Mouse (Mus musculus): ENCODE data around the gene Hnrnpdl. TPM values are rescaled to one million over a fixed set of nuclear protein-coding genes. Genes with fewer than 3 reads are reported as not detected.

The Hnrnpdl gene
- polyA plus RNA-seq, 1 experiment from 2014 or later, result 95.1 TPM

DNA sequence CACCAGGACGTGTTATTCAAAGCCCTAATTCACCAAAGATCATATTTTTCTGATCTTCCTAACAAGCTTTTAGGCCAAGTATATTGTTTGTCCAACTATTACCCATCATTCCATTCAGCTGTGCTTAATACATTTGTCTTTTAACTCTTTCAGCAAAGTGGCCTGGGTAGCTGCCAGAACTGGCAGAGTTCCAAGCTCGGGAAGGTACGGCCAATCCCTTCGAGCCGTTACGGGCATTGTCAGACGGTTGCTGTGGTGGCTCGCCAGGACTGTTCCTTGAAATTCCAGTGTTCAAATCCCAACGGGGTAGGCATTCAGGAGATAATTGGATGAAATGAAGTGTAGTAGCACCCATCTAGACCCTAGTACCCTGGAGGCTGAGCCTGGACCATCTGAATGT lies 33.1 kb upstream of the Hnrnpdl start:
- ATAC-seq (ENCODE audit: insufficient number of reproducible peaks, insufficient read depth, low FRiP score, low read depth), result no peak
- H3K36me3 ChIP-seq (ENCODE audit: control insufficient read depth, insufficient read depth, low read length), result peaks cover 35% of the 10 kb centered on the region
- no peak overlapping the region for H3K4me2 ChIP-seq (ENCODE audit: low read length)
- H3K27me3 ChIP-seq (ENCODE audit: control insufficient read depth, insufficient read depth, low read length), result no peaks in the 10 kb centered on the region
- no peaks in the 10 kb centered on the region for H3K9me3 ChIP-seq (ENCODE audit: control insufficient read depth, low read length)
- no peak overlapping the region for H3K9ac ChIP-seq (ENCODE audit: low read length)
- no peak overlapping the region for H3K27ac ChIP-seq (replicated peaks in 1 of 2; ENCODE audit: control insufficient read depth in 1 of 2, insufficient read depth in 1 of 2, low read depth in 2 of 2, low read length in 2 of 2)
- H3K4me3 ChIP-seq (ENCODE audit: control insufficient read depth in 1 of 2, insufficient read depth in 1 of 2, low read depth in 1 of 2, low read length in 2 of 2), result no peak overlapping the region
- no peaks in the 10 kb centered on the region for H3K4me1 ChIP-seq (ENCODE audit: control insufficient read depth in 2 of 2, insufficient read depth in 2 of 2, low read length in 2 of 2)
- WGBS, result 78% methylated on average over 9 of the region's 9 CpGs

- 90% methylated on average over 5 of the region's 5 CpGs for WGBS
- Histone ChIP-seq H3K9ac (ENCODE audit: low read length) (no peak overlapping the region), H3K4me3 (ENCODE audit: control insufficient read depth in 1 of 2, insufficient read depth in 1 of 2, low read depth in 1 of 2, low read length in 2 of 2) (no peak overlapping the region), H3K36me3 (ENCODE audit: control insufficient read depth, insufficient read depth, low read length) (peaks cover 43% of the 10 kb centered on the region), H3K27ac (replicated peaks in 1 of 2; ENCODE audit: control insufficient read depth in 1 of 2, insufficient read depth in 1 of 2, low read depth in 2 of 2, low read length in 2 of 2) (no peak overlapping the region), H3K4me2 (ENCODE audit: low read length) (no peak overlapping the region), H3K4me1 (ENCODE audit: control insufficient read depth in 2 of 2, insufficient read depth in 2 of 2, low read length in 2 of 2) (no peaks in the 10 kb centered on the region), H3K9me3 (ENCODE audit: control insufficient read depth, low read length) (no peaks in the 10 kb centered on the region), H3K27me3 (ENCODE audit: control insufficient read depth, insufficient read depth, low read length) (no peaks in the 10 kb centered on the region)
- no peak for ATAC-seq (ENCODE audit: insufficient number of reproducible peaks, insufficient read depth, low FRiP score, low read depth)
These were observed 32.1 kb upstream of the Hnrnpdl start for GRCm38 (mm10) chr5:100071541-100071940.

DNA sequence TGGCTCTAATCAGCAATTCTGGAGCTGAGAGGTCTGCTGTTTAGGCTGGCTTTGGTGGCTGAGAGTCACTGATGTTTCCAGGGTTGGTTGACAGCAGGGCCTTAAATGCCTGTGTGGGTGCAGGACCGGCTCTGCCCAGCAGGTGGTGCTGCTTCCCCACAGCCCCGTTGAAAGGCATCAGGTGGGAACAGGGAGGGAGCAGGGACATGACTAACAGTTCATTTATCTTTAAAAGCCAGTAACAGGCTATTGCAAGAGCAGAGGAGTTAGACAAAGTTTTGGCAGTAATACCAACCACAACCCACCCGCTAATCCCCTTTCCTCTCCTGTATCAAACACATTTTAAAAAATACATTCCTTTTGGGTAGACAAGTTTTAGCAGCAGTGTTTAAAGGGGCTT lies 30.8 kb upstream of the Hnrnpdl start:
- WGBS, result 20% methylated on average over 3 of the region's 3 CpGs
- Histone ChIP-seq H3K4me3 (ENCODE audit: control insufficient read depth in 1 of 2, insufficient read depth in 1 of 2, low read depth in 1 of 2, low read length in 2 of 2) (no peak overlapping the region), H3K4me1 (ENCODE audit: control insufficient read depth in 2 of 2, insufficient read depth in 2 of 2, low read length in 2 of 2) (no peaks in the 10 kb centered on the region), H3K27me3 (ENCODE audit: control insufficient read depth, insufficient read depth, low read length) (no peaks in the 10 kb centered on the region), H3K27ac (replicated peaks in 1 of 2; ENCODE audit: control insufficient read depth in 1 of 2, insufficient read depth in 1 of 2, low read depth in 2 of 2, low read length in 2 of 2) (no peak overlapping the region), H3K36me3 (ENCODE audit: control insufficient read depth, insufficient read depth, low read length) (peaks cover 55% of the 10 kb centered on the region), H3K9me3 (ENCODE audit: control insufficient read depth, low read length) (no peaks in the 10 kb centered on the region), H3K4me2 (ENCODE audit: low read length) (no peak overlapping the region), H3K9ac (ENCODE audit: low read length) (no peak overlapping the region)
- ATAC-seq (ENCODE audit: insufficient number of reproducible peaks, insufficient read depth, low FRiP score, low read depth), result no peak

GRCm38 (mm10) chr5:100069526-100069925 lies 30.1 kb upstream of the Hnrnpdl start:
- Histone ChIP-seq H3K4me3 (ENCODE audit: control insufficient read depth in 1 of 2, insufficient read depth in 1 of 2, low read depth in 1 of 2, low read length in 2 of 2) (no peak overlapping the region), H3K4me2 (ENCODE audit: low read length) (no peak overlapping the region), H3K27me3 (ENCODE audit: control insufficient read depth, insufficient read depth, low read length) (no peaks in the 10 kb centered on the region), H3K4me1 (ENCODE audit: control insufficient read depth in 2 of 2, insufficient read depth in 2 of 2, low read length in 2 of 2) (no peaks in the 10 kb centered on the region), H3K36me3 (ENCODE audit: control insufficient read depth, insufficient read depth, low read length) (peaks cover 61% of the 10 kb centered on the region), H3K27ac (replicated peaks in 1 of 2; ENCODE audit: control insufficient read depth in 1 of 2, insufficient read depth in 1 of 2, low read depth in 2 of 2, low read length in 2 of 2) (no peak overlapping the region), H3K9me3 (ENCODE audit: control insufficient read depth, low read length) (no peaks in the 10 kb centered on the region), H3K9ac (ENCODE audit: low read length) (no peak overlapping the region)
- ATAC-seq (ENCODE audit: insufficient number of reproducible peaks, insufficient read depth, low FRiP score, low read depth), result no peak
- 96% methylated on average over 2 of the region's 2 CpGs for WGBS

DNA sequence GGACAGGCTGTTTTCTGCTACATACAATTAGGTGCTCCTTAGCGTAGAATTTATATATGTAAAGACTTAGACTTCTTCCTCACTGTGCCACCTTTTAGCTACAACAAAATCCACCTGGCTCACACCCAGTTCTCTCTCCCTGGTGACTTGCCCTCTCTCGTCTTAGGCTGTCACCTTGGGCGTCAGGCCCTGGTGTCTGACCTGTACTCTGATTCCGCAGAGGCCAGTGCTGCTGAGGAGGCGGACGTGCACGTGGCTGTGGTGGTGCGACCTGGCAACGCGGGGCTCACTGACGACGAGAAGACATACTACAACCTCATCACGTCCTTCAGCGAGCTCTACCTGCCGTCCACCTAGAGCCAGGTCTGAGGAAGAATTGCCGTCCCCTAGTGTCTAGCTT lies 28.1 kb upstream of the Hnrnpdl start:
- no peak overlapping the region for H3K9ac ChIP-seq (ENCODE audit: low read length)
- H3K4me2 ChIP-seq (ENCODE audit: low read length), result no peak overlapping the region
- no peaks in the 10 kb centered on the region for H3K27me3 ChIP-seq (ENCODE audit: control insufficient read depth, insufficient read depth, low read length)
- peaks cover 64% of the 10 kb centered on the region for H3K36me3 ChIP-seq (ENCODE audit: control insufficient read depth, insufficient read depth, low read length)
- H3K4me3 ChIP-seq (ENCODE audit: control insufficient read depth in 1 of 2, insufficient read depth in 1 of 2, low read depth in 1 of 2, low read length in 2 of 2), result no peak overlapping the region
- no peaks in the 10 kb centered on the region for H3K9me3 ChIP-seq (ENCODE audit: control insufficient read depth, low read length)
- WGBS, result 87% methylated on average over 16 of the region's 16 CpGs
- no peak for ATAC-seq (ENCODE audit: insufficient number of reproducible peaks, insufficient read depth, low FRiP score, low read depth)
- no peak overlapping the region for H3K27ac ChIP-seq (replicated peaks in 1 of 2; ENCODE audit: control insufficient read depth in 1 of 2, insufficient read depth in 1 of 2, low read depth in 2 of 2, low read length in 2 of 2)
- no peaks in the 10 kb centered on the region for H3K4me1 ChIP-seq (ENCODE audit: control insufficient read depth in 2 of 2, insufficient read depth in 2 of 2, low read length in 2 of 2)

- peaks cover 2 to 7% of the 10 kb centered on the region in 2 experiments for H3K4me1 ChIP-seq (ENCODE audit: control insufficient read depth in 2 of 2, insufficient read depth in 2 of 2, low read length in 2 of 2)
- no peak for ATAC-seq (ENCODE audit: insufficient number of reproducible peaks, insufficient read depth, low FRiP score, low read depth)
- peaks cover 66% of the 10 kb centered on the region for H3K36me3 ChIP-seq (ENCODE audit: control insufficient read depth, insufficient read depth, low read length)
These were observed 21.4 kb upstream of the Hnrnpdl start for GRCm38 (mm10) chr5:100060876-100061275.

DNA sequence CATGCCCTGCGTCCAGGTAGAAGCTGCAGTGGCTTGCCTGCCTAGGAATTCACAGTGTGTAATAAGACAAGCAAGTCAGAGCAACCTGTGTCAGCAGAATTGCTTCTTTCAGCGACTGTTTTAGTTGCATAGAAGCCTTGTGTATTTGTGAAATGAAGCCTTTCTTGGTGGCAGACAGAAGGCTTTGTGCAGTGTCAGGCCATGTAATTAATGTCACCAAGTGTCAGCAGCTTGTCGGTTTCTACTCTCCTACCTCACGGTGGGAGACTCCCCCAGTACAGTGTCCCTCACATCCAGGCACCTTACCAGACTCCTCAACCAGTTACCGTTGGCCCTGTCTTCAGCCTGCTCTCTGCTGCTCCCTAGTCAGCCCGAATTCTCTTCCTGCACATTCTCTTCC lies 19.9 kb upstream of the Hnrnpdl start:
- no peak overlapping the region for H3K4me2 ChIP-seq (ENCODE audit: low read length)
- 75% methylated on average over 6 of the region's 6 CpGs for WGBS
- ATAC-seq (ENCODE audit: insufficient number of reproducible peaks, insufficient read depth, low FRiP score, low read depth), result no peak
- peaks cover 16 to 22% of the 10 kb centered on the region in 2 experiments for H3K4me1 ChIP-seq (ENCODE audit: control insufficient read depth in 2 of 2, insufficient read depth in 2 of 2, low read length in 2 of 2)
- H3K9me3 ChIP-seq (ENCODE audit: control insufficient read depth, low read length), result no peaks in the 10 kb centered on the region
- H3K4me3 ChIP-seq (ENCODE audit: control insufficient read depth in 1 of 2, insufficient read depth in 1 of 2, low read depth in 1 of 2, low read length in 2 of 2), result no peak overlapping the region
- H3K36me3 ChIP-seq (ENCODE audit: control insufficient read depth, insufficient read depth, low read length), result peaks cover 52% of the 10 kb centered on the region
- no peaks in the 10 kb centered on the region for H3K27me3 ChIP-seq (ENCODE audit: control insufficient read depth, insufficient read depth, low read length)
- H3K27ac ChIP-seq (replicated peaks in 1 of 2; ENCODE audit: control insufficient read depth in 1 of 2, insufficient read depth in 1 of 2, low read depth in 2 of 2, low read length in 2 of 2), result no peak overlapping the region
- no peak overlapping the region for H3K9ac ChIP-seq (ENCODE audit: low read length)

More at GRCm38 (mm10) chr5:100060876-100061275, 21.4 kb upstream of the Hnrnpdl start:
- H3K27ac ChIP-seq (replicated peaks in 1 of 2; ENCODE audit: control insufficient read depth in 1 of 2, insufficient read depth in 1 of 2, low read depth in 2 of 2, low read length in 2 of 2), result no peak overlapping the region
- H3K4me2 ChIP-seq (ENCODE audit: low read length), result no peak overlapping the region
- no peak overlapping the region for H3K4me3 ChIP-seq (ENCODE audit: control insufficient read depth in 1 of 2, insufficient read depth in 1 of 2, low read depth in 1 of 2, low read length in 2 of 2)
- no peaks in the 10 kb centered on the region for H3K27me3 ChIP-seq (ENCODE audit: control insufficient read depth, insufficient read depth, low read length)
- WGBS, result 94% methylated on average over 14 of the region's 14 CpGs
- no peak overlapping the region for H3K9ac ChIP-seq (ENCODE audit: low read length)
- no peaks in the 10 kb centered on the region for H3K9me3 ChIP-seq (ENCODE audit: control insufficient read depth, low read length)

- no peak for ATAC-seq (ENCODE audit: insufficient number of reproducible peaks, insufficient read depth, low FRiP score, low read depth)
- no peak overlapping the region for H3K9ac ChIP-seq (ENCODE audit: low read length)
- no peaks in the 10 kb centered on the region for H3K27me3 ChIP-seq (ENCODE audit: control insufficient read depth, insufficient read depth, low read length)
- no peak overlapping the region for H3K4me2 ChIP-seq (ENCODE audit: low read length)
- peaks cover 46% of the 10 kb centered on the region for H3K36me3 ChIP-seq (ENCODE audit: control insufficient read depth, insufficient read depth, low read length)
- 84% methylated on average over 6 of the region's 6 CpGs for WGBS
- no peak overlapping the region for H3K27ac ChIP-seq (replicated peaks in 1 of 2; ENCODE audit: control insufficient read depth in 1 of 2, insufficient read depth in 1 of 2, low read depth in 2 of 2, low read length in 2 of 2)
- peaks cover 17 to 26% of the 10 kb centered on the region in 2 experiments for H3K4me1 ChIP-seq (ENCODE audit: control insufficient read depth in 2 of 2, insufficient read depth in 2 of 2, low read length in 2 of 2)
- H3K9me3 ChIP-seq (ENCODE audit: control insufficient read depth, low read length), result no peaks in the 10 kb centered on the region
- H3K4me3 ChIP-seq (ENCODE audit: control insufficient read depth in 1 of 2, insufficient read depth in 1 of 2, low read depth in 1 of 2, low read length in 2 of 2), result no peak overlapping the region
These were observed 19.3 kb upstream of the Hnrnpdl start for GRCm38 (mm10) chr5:100058729-100059128.

Measured in heart, embryonic 14.5 days (tissue).